Mouse (Mus musculus): ENCODE results near the gene Rb1. TPM values are rescaled to one million over a fixed set of nuclear protein-coding genes. Genes with fewer than 3 reads are reported as not detected.

The Rb1 gene
- total and polyA plus RNA-seq, 2 experiments from 2014 or later: 7.7 to 9.1 TPM

- no peak overlapping the region for H3K9ac ChIP-seq (replicated peaks; ENCODE audit: low read depth, low read length)
- no peak overlapping the region for H3K4me3 ChIP-seq (ENCODE audit: low read depth, low read length)
- WGBS: 57% methylated on average over 7 of the region's 7 CpGs
- no peaks in the 10 kb centered on the region for H3K27me3 ChIP-seq (ENCODE audit: control insufficient read depth, insufficient read depth, low read length)
- H3K4me2 ChIP-seq (ENCODE audit: low read depth, low read length): no peak overlapping the region
- peaks cover 29% of the 10 kb centered on the region for H3K36me3 ChIP-seq (replicated peaks; ENCODE audit: control insufficient read depth, insufficient read depth, low read length)
- peaks cover 18% of the 10 kb centered on the region; the same call in 1 of the 2 replicates for H3K4me1 ChIP-seq (ENCODE audit: control insufficient read depth, insufficient read depth)
- TF ChIP-seq CTCF (IDR thresholded peaks at IDR 0.05; ENCODE audit: low read depth) (no peak), EP300 (IDR thresholded peaks at IDR 0.05; ENCODE audit: low read depth) (no peak)
- DNase-seq (ENCODE audit: low spot score) (no peak), ATAC-seq (ENCODE audit: insufficient read depth, low read depth) (no peak)
- no peak overlapping the region for H3K27ac ChIP-seq (ENCODE audit: low read depth)
- no peaks in the 10 kb centered on the region for H3K9me3 ChIP-seq (replicated peaks; ENCODE audit: control insufficient read depth, low read length)
Measured at GRCm38 (mm10) chr14:73174091-73174995, 151.3 kb downstream of the Rb1 start.

- no peaks in the 10 kb centered on the region for H3K27me3 ChIP-seq (ENCODE audit: control insufficient read depth, insufficient read depth, low read length)
- H3K36me3 ChIP-seq (replicated peaks; ENCODE audit: control insufficient read depth, insufficient read depth, low read length): peaks cover 30% of the 10 kb centered on the region
- no peak overlapping the region for H3K9ac ChIP-seq (replicated peaks; ENCODE audit: low read depth, low read length)
- peak; percentile 69 for ATAC-seq (ENCODE audit: insufficient read depth, low read depth)
- 68% methylated on average over 11 of the region's 11 CpGs for WGBS
- no peak overlapping the region for H3K4me2 ChIP-seq (ENCODE audit: low read depth, low read length)
- DNase-seq (ENCODE audit: low spot score): peak; percentile 16
- no peak overlapping the region for H3K27ac ChIP-seq (ENCODE audit: low read depth)
- no peak for TF ChIP-seq EP300 (IDR thresholded peaks at IDR 0.05; ENCODE audit: low read depth)
- no peak for TF ChIP-seq CTCF (IDR thresholded peaks at IDR 0.05; ENCODE audit: low read depth)
- H3K9me3 ChIP-seq (replicated peaks; ENCODE audit: control insufficient read depth, low read length): no peaks in the 10 kb centered on the region
- H3K4me3 ChIP-seq (ENCODE audit: low read depth, low read length): no peak overlapping the region
- peaks cover 18% of the 10 kb centered on the region; the same call in 1 of the 2 replicates for H3K4me1 ChIP-seq (ENCODE audit: control insufficient read depth, insufficient read depth)
Measured at GRCm38 (mm10) chr14:73173662-73174061, 152.0 kb downstream of the Rb1 start.

GRCm38 (mm10) chr14:73172196-73173011 lies 153.2 kb downstream of the Rb1 start:
- no peak for TF ChIP-seq EP300 (IDR thresholded peaks at IDR 0.05; ENCODE audit: low read depth)
- TF ChIP-seq CTCF (IDR thresholded peaks at IDR 0.05; ENCODE audit: low read depth): no peak
- H3K27ac ChIP-seq (ENCODE audit: low read depth): no peak overlapping the region
- no peak overlapping the region for H3K4me3 ChIP-seq (ENCODE audit: low read depth, low read length)
- no peaks in the 10 kb centered on the region for H3K27me3 ChIP-seq (ENCODE audit: control insufficient read depth, insufficient read depth, low read length)
- H3K36me3 ChIP-seq (replicated peaks; ENCODE audit: control insufficient read depth, insufficient read depth, low read length): peaks cover 32% of the 10 kb centered on the region
- 0 out of 2 replicates have a peak, but pooled peaks have one; percentile 28 for ATAC-seq (ENCODE audit: insufficient read depth, low read depth)
- DNase-seq (ENCODE audit: low spot score): no peak
- H3K9me3 ChIP-seq (replicated peaks; ENCODE audit: control insufficient read depth, low read length): no peaks in the 10 kb centered on the region
- whole genome bisulfite sequencing: 81% methylated on average over 12 of the region's 12 CpGs
- H3K4me2 ChIP-seq (ENCODE audit: low read depth, low read length): no peak overlapping the region
- H3K4me1 ChIP-seq (ENCODE audit: control insufficient read depth, insufficient read depth): peaks cover 18% of the 10 kb centered on the region; the same call in 1 of the 2 replicates
- H3K9ac ChIP-seq (replicated peaks; ENCODE audit: low read depth, low read length): no peak overlapping the region

- TF ChIP-seq CTCF (IDR thresholded peaks at IDR 0.05; ENCODE audit: low read depth) (no peak), EP300 (IDR thresholded peaks at IDR 0.05; ENCODE audit: low read depth) (no peak)
- no peak for ATAC-seq (ENCODE audit: insufficient read depth, low read depth)
- H3K9me3 ChIP-seq (replicated peaks; ENCODE audit: control insufficient read depth, low read length): no peaks in the 10 kb centered on the region
- no peak overlapping the region for H3K4me2 ChIP-seq (ENCODE audit: low read depth, low read length)
- H3K27me3 ChIP-seq (ENCODE audit: control insufficient read depth, insufficient read depth, low read length): no peaks in the 10 kb centered on the region
- 90% methylated on average over 13 of the region's 13 CpGs for WGBS
- peaks cover 18% of the 10 kb centered on the region; the same call in 1 of the 2 replicates for H3K4me1 ChIP-seq (ENCODE audit: control insufficient read depth, insufficient read depth)
- peaks cover 31% of the 10 kb centered on the region for H3K36me3 ChIP-seq (replicated peaks; ENCODE audit: control insufficient read depth, insufficient read depth, low read length)
- no peak for DNase-seq (ENCODE audit: low spot score)
- H3K4me3 ChIP-seq (ENCODE audit: low read depth, low read length): no peak overlapping the region
- H3K27ac ChIP-seq (ENCODE audit: low read depth): no peak overlapping the region
- H3K9ac ChIP-seq (replicated peaks; ENCODE audit: low read depth, low read length): no peak overlapping the region
Measured at GRCm38 (mm10) chr14:73169926-73170844, 155.4 kb downstream of the Rb1 start.

GRCm38 (mm10) chr14:73168605-73169004 lies 157.0 kb downstream of the Rb1 start:
- Histone ChIP-seq H3K27me3 (ENCODE audit: control insufficient read depth, insufficient read depth, low read length) (no peaks in the 10 kb centered on the region), H3K9me3 (replicated peaks; ENCODE audit: control insufficient read depth, low read length) (no peaks in the 10 kb centered on the region), H3K4me1 (ENCODE audit: control insufficient read depth, insufficient read depth) (peaks cover 7% of the 10 kb centered on the region; the same call in 1 of the 2 replicates), H3K27ac (ENCODE audit: low read depth) (no peak overlapping the region), H3K4me3 (ENCODE audit: low read depth, low read length) (no peak overlapping the region), H3K36me3 (replicated peaks; ENCODE audit: control insufficient read depth, insufficient read depth, low read length) (peaks cover 46% of the 10 kb centered on the region), H3K4me2 (ENCODE audit: low read depth, low read length) (no peak overlapping the region), H3K9ac (replicated peaks; ENCODE audit: low read depth, low read length) (no peak overlapping the region)
- DNase-seq (ENCODE audit: low spot score): no peak
- TF ChIP-seq CTCF (IDR thresholded peaks at IDR 0.05; ENCODE audit: low read depth): no peak
- no peak for TF ChIP-seq EP300 (IDR thresholded peaks at IDR 0.05; ENCODE audit: low read depth)
- no peak for ATAC-seq (ENCODE audit: insufficient read depth, low read depth)
- 95% methylated on average over 6 of the region's 6 CpGs for WGBS

Data from heart, postnatal 0 days (tissue).